Mouse (Mus musculus): ENCODE results near the gene Cdc26. TPM values are rescaled to one million over a fixed set of nuclear protein-coding genes. Genes with fewer than 3 reads are reported as not detected.

The Cdc26 gene
- polyA plus RNA-seq, 1 experiment from 2014 or later, result 91.5 TPM

DNA sequence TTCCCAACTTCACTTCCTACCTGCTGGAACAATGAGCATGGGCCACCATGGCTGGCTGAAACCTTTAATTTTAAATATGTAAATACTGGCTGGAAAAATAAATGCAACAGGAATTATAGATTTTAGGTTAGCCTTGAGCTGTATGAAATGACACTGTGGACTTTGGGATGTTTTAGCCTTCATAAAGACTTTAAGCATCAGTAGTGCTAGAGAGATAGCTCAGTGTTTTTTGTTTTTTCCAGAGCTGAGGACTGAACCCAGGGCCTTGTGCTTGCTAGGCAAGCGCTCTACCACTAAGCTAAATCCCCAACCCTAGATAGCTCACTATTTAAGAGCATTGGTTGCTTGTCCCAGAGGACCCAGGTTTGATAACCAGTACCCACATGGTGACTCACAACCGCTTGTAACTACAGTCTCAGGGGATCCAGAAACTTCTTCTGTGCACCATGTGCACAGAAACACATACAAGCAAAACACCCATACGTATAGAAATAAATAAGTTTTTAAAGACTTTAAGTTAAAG lies 28.9 kb upstream of the Cdc26 start:
- DNase-seq (ENCODE audit: low spot score) (no peak), ATAC-seq (ENCODE audit: low FRiP score, low TSS enrichment) (no peak)
- 89% methylated on average over 3 of the region's 3 CpGs for WGBS
- Histone ChIP-seq H3K9ac (ENCODE audit: low read length) (no peak overlapping the region), H3K27me3 (ENCODE audit: control insufficient read depth, insufficient read depth, low read length) (no peaks in the 10 kb centered on the region), H3K4me2 (replicated peaks; ENCODE audit: low read depth) (no peak overlapping the region), H3K9me3 (ENCODE audit: control insufficient read depth, low read length) (no peaks in the 10 kb centered on the region), H3K36me3 (ENCODE audit: control insufficient read depth, insufficient read depth, low read length) (no peaks in the 10 kb centered on the region), H3K27ac (replicated peaks) (no peak overlapping the region), H3K4me3 (ENCODE audit: low read depth, low read length) (no peak overlapping the region), H3K4me1 (replicated peaks; ENCODE audit: control insufficient read depth, insufficient read depth) (no peaks in the 10 kb centered on the region)
- no peak for TF ChIP-seq EP300 (optimal IDR thresholded peaks at IDR 0.05)
- no peak for TF ChIP-seq CTCF (IDR thresholded peaks at IDR 0.05; ENCODE audit: low read depth)

DNA sequence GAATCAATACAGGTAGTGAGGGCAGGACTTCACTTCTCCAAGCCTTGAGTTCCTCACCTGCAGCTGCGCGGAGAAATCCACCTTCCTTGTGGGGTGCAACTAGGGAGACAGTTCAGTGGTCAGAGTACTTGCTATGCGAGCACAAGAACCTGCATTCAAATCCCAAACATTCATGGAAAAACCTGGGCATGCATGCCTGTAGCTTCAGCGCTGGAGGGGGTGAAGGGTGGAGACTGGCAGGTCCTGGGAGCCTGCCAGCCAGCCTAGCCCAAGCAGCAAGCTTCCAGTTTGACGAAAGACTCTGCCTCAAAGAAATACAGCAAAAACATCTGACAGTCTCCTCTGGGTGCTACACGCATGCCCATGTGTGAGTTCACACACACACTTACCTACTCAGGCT lies 26.6 kb upstream of the Cdc26 start, which contains the start of gene Rnf183:
Gene Rnf183, minus strand, starts transcription at position 172 of the 400 bp plus-strand sequence.
- DNase-seq (ENCODE audit: low spot score) (no peak), ATAC-seq (ENCODE audit: low FRiP score, low TSS enrichment) (no peak)
- no peaks in the 10 kb centered on the region for H3K9me3 ChIP-seq (ENCODE audit: control insufficient read depth, low read length)
- no peak within 1 kb of the TSS for H3K27ac ChIP-seq (replicated peaks)
- no peaks in the 10 kb centered on the region for H3K4me1 ChIP-seq (replicated peaks; ENCODE audit: control insufficient read depth, insufficient read depth)
- H3K4me3 ChIP-seq (ENCODE audit: low read depth, low read length), result no peak within 1 kb of the TSS
- no peaks in the 10 kb centered on the region for H3K27me3 ChIP-seq (ENCODE audit: control insufficient read depth, insufficient read depth, low read length)
- no peak within 1 kb of the TSS for H3K4me2 ChIP-seq (replicated peaks; ENCODE audit: low read depth)
- WGBS, result 71% methylated on average over 6 of the region's 6 CpGs
- no peak within 1 kb of the TSS for H3K9ac ChIP-seq (ENCODE audit: low read length)
- no peaks in the 10 kb centered on the region for H3K36me3 ChIP-seq (ENCODE audit: control insufficient read depth, insufficient read depth, low read length)
- no peak for TF ChIP-seq CTCF (IDR thresholded peaks at IDR 0.05; ENCODE audit: low read depth)
- no peak for TF ChIP-seq EP300 (optimal IDR thresholded peaks at IDR 0.05)

DNA sequence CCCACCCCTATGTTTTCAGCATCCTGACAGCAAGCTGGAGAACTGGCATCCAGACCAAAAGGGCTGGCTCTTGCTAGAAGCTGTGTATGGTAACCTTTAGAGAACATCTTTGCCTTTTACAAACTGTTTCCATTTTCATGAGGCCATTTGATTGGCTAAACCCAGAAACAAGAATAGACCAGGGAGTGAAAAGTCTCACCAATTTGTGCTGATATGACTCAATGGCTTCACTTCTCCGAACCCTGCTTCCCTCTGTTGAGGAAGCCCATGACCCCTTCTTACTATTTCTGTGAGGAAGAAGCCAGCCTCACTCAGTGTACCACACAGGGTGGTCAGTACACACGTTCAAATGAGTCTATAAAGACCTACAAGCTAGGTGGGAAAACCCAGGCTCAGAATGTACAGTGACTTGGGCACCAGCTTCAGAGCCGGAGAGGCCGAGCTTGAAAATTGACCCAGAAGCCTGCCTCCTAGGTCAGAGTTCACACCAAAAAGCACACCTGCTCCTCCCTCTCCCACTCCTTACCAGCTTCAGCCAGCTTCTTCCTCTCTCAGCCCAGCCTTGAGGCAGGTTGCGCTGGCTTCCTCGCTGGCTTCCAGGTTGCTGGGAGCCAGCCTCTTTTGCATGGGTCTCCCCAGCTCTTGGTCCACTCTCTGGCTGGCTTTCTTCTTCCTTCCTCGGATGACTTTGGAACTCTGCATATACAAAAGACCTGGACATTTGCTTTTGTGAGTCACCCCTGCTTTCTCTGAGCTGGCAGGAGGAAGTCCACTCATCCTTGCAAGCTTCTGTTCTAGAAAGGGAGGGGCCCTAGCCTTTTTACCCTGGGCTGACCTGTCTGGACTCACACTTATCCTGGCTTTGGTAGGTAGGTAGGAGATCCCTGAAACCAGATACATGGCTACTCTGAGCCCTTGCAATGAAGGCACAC lies 25.8 kb upstream of the Cdc26 start:
- DNase-seq (ENCODE audit: low spot score) (peak; percentile 22), ATAC-seq (ENCODE audit: low FRiP score, low TSS enrichment) (peak; percentile 91)
- H3K36me3 ChIP-seq (ENCODE audit: control insufficient read depth, insufficient read depth, low read length), result no peaks in the 10 kb centered on the region
- H3K27me3 ChIP-seq (ENCODE audit: control insufficient read depth, insufficient read depth, low read length), result no peaks in the 10 kb centered on the region
- no peak overlapping the region for H3K4me3 ChIP-seq (ENCODE audit: low read depth, low read length)
- no peak overlapping the region for H3K4me2 ChIP-seq (replicated peaks; ENCODE audit: low read depth)
- WGBS, result 58% methylated on average over 7 of the region's 7 CpGs
- no peak overlapping the region for H3K27ac ChIP-seq (replicated peaks)
- no peaks in the 10 kb centered on the region for H3K9me3 ChIP-seq (ENCODE audit: control insufficient read depth, low read length)
- H3K9ac ChIP-seq (ENCODE audit: low read length), result no peak overlapping the region
- H3K4me1 ChIP-seq (replicated peaks; ENCODE audit: control insufficient read depth, insufficient read depth), result no peaks in the 10 kb centered on the region
- TF ChIP-seq EP300 (optimal IDR thresholded peaks at IDR 0.05) (no peak), CTCF (IDR thresholded peaks at IDR 0.05; ENCODE audit: low read depth) (no peak)

- TF ChIP-seq EP300 (optimal IDR thresholded peaks at IDR 0.05) (no peak), CTCF (IDR thresholded peaks at IDR 0.05; ENCODE audit: low read depth) (no peak)
- Histone ChIP-seq H3K27ac (replicated peaks) (no peak overlapping the region), H3K4me3 (ENCODE audit: low read depth, low read length) (no peak overlapping the region), H3K27me3 (ENCODE audit: control insufficient read depth, insufficient read depth, low read length) (no peaks in the 10 kb centered on the region), H3K9ac (ENCODE audit: low read length) (no peak overlapping the region), H3K4me1 (replicated peaks; ENCODE audit: control insufficient read depth, insufficient read depth) (no peaks in the 10 kb centered on the region), H3K36me3 (ENCODE audit: control insufficient read depth, insufficient read depth, low read length) (no peaks in the 10 kb centered on the region), H3K9me3 (ENCODE audit: control insufficient read depth, low read length) (no peaks in the 10 kb centered on the region), H3K4me2 (replicated peaks; ENCODE audit: low read depth) (no peak overlapping the region)
- DNase-seq (ENCODE audit: low spot score) (no peak), ATAC-seq (ENCODE audit: low FRiP score, low TSS enrichment) (no peak)
- 72% methylated on average over 4 of the region's 4 CpGs for WGBS
These were observed 23.1 kb upstream of the Cdc26 start for GRCm38 (mm10) chr4:62431522-62431921.

- H3K9me3 ChIP-seq (ENCODE audit: control insufficient read depth, low read length), result no peaks in the 10 kb centered on the region
- H3K9ac ChIP-seq (ENCODE audit: low read length), result no peak overlapping the region
- TF ChIP-seq CTCF (IDR thresholded peaks at IDR 0.05; ENCODE audit: low read depth) (no peak), EP300 (optimal IDR thresholded peaks at IDR 0.05) (no peak)
- no peaks in the 10 kb centered on the region for H3K36me3 ChIP-seq (ENCODE audit: control insufficient read depth, insufficient read depth, low read length)
- no peak for DNase-seq (ENCODE audit: low spot score)
- ATAC-seq (ENCODE audit: low FRiP score, low TSS enrichment), result no peak
- no peak overlapping the region for H3K27ac ChIP-seq (replicated peaks)
- no peaks in the 10 kb centered on the region for H3K27me3 ChIP-seq (ENCODE audit: control insufficient read depth, insufficient read depth, low read length)
- no peak overlapping the region for H3K4me2 ChIP-seq (replicated peaks; ENCODE audit: low read depth)
- no peaks in the 10 kb centered on the region for H3K4me1 ChIP-seq (replicated peaks; ENCODE audit: control insufficient read depth, insufficient read depth)
- no peak overlapping the region for H3K4me3 ChIP-seq (ENCODE audit: low read depth, low read length)
These were observed 22.2 kb upstream of the Cdc26 start for GRCm38 (mm10) chr4:62430678-62431077.

DNA sequence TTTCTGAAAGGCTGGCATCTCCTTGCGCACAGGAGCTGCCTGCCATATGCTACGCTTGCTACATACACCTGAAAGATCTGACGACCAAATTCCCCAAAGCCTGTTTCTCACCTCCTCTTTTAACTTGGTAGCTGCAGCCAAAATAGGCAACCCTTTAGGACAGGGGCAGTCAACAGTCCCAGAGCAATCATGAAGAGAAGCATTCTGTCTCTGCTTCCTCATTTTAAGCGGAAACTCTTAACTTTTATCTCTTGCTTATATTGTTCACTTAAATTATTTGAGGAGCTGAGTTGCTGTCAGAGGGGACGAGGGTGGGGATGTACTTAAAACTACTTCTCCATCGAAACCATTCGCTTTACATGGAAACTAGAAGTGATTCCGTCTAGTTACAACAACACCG lies 21.2 kb upstream of the Cdc26 start:
- H3K9me3 ChIP-seq (ENCODE audit: control insufficient read depth, low read length), result no peaks in the 10 kb centered on the region
- H3K27ac ChIP-seq (replicated peaks), result no peak overlapping the region
- H3K4me1 ChIP-seq (replicated peaks; ENCODE audit: control insufficient read depth, insufficient read depth), result no peaks in the 10 kb centered on the region
- no peaks in the 10 kb centered on the region for H3K27me3 ChIP-seq (ENCODE audit: control insufficient read depth, insufficient read depth, low read length)
- H3K4me2 ChIP-seq (replicated peaks; ENCODE audit: low read depth), result no peak overlapping the region
- H3K4me3 ChIP-seq (ENCODE audit: low read depth, low read length), result no peak overlapping the region
- H3K9ac ChIP-seq (ENCODE audit: low read length), result no peak overlapping the region
- DNase-seq (ENCODE audit: low spot score) (no peak), ATAC-seq (ENCODE audit: low FRiP score, low TSS enrichment) (no peak)
- 87% methylated on average over 9 of the region's 9 CpGs for WGBS
- 0 out of 2 replicates have a peak, but pooled peaks cover 5% of the 10 kb centered on the region for H3K36me3 ChIP-seq (ENCODE audit: control insufficient read depth, insufficient read depth, low read length)
- TF ChIP-seq CTCF (IDR thresholded peaks at IDR 0.05; ENCODE audit: low read depth) (no peak), EP300 (optimal IDR thresholded peaks at IDR 0.05) (no peak)
